Mouse (Mus musculus) kidney, adult 8-10 months (tissue): Measurements from ENCODE around the gene Ak5.

Experiments
- DNase-seq, 2 experiments: peaks; one replicate each; pipeline ENCODE4 v3.0.0; 2022

The Ak5 gene

GRCm38 (mm10) chr3:152561708-152562107 is 106.5 kb downstream of the Ak5 start:
- no peak for DNase-seq

GRCm38 (mm10) chr3:152559295-152559694 is 108.9 kb downstream of the Ak5 start:
- no peak for DNase-seq

GRCm38 (mm10) chr3:152558106-152558505 is 110.1 kb downstream of the Ak5 start:
- no peak for DNase-seq

DNA sequence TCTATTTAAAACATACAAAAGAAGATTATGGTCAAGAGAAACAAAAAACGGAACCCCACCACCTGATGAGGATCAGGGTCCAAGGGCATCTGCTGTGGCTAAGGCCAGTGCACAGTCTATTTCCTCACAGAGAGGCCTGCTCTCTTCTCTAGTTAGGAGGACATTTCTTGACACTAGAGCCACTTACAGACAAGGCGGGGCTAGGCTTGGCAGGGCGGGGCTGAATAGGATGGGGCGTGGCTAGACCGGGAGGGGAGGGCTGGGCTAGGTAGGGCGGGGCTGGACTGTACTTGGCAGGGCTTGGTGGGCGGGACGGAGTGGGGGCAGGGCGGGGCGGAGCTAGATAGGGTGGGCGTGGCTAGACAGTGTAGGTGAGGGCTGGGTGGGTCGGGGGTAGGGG is 110.5 kb downstream of the Ak5 start:
- DNase-seq = no peak

DNA sequence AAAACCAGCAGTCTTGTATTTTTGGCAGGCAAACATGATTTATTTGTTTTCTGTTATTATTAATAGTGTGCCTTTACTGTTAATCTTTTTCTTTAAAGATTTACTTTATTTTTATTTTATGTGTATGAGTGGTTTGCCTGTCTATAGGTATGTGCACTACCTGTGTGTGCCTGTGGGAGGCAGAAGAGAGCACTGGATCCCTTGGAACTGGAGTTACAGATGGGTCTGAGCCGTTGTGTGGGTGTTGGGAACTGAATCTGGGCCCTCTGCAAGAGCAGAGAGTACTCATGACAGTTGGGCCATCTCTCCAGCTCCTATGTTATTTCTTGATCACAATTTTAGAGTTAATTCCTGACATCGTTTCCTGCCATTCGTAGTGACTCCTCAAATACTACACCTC is 111.2 kb downstream of the Ak5 start:
- no peak for DNase-seq

DNA sequence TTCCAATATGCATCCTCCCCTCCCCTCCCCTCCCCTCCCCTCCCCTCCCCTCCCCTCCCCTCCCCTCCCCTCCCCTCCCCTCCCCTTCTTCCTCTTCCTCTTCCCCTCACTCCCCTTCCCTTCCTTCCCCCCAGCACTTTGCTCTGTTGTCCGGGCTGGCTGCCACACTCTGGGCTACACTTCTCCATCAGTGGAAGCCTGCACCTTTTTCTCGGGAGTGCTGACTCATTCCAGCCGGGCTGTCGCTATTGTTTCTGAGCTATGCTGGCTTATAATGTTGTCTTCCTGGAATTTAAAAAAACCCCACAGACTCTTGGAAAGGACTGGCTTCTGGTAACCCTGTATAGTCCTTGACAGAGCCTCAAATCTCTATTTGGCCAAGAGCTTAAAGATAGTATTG is 111.7 kb downstream of the Ak5 start:
- DNase-seq = no peak

GRCm38 (mm10) chr3:152555216-152555615 is 112.9 kb downstream of the Ak5 start:
- no peak for DNase-seq

DNA sequence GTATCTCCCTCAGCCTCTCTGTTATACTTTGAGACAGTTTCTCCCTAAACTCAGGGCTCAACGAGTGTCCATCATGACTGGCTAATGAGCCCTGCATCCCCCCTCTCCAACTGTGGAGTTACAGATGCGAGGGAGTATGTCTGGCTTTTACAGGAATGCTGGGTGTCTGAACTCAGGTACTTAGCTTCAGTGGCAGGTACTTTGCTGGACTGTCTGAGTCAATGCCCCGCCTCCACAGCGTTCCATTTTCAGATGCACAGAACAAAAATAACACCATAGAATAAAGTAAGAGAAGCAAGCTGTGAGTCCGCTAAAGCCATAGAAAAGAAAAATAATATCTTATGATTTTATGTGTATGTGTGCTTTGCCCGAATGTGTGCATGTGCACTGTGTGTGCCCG is 113.8 kb downstream of the Ak5 start:
- DNase-seq = no peak

DNA sequence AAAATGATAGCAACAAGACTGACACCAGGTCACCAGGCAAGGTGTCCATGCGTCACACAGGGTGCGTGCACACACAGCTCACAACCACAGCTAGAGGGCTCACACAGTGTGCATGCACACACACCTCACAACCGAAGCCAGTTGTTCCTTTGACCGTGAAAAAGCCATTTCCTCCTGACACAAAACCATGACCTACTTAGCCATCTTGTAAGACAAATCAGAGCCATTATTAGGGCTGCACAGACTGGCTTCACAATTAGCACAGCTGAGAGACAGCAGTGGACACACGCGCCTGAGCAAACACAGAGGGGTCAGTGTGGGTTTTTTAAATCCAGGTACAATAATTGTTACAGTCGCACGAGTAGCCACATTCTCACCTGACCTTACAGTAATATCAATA is 115.5 kb downstream of the Ak5 start:
- DNase-seq = no peak

DNA sequence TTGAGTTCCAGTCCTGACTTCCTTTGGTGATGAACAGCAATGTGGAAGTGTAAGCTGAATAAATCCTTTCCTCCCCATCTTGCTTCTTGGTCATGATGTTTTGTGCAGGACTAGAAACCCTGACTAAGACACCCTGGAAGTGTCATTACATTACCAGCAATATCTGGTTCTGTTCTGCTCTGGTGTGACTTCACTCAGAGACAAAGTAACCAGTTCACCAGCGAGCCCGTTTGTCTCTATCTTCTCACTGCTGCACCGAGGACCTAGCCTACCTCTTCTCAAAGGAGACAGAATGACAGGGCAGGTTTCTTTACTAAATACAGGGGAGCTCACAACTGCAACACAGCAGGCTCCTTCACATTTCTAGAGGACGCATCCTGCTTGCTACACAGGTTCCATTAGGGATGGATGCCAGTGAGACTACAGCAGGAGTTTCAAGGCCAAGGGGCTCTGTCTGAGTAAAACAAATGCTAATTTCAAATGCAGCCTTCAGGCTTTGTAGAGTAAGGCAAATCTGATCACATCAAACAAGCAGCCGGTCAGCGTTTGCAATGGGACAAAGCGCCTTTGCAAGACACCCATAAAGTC is 117.5 kb downstream of the Ak5 start:
- no peak for DNase-seq

DNA sequence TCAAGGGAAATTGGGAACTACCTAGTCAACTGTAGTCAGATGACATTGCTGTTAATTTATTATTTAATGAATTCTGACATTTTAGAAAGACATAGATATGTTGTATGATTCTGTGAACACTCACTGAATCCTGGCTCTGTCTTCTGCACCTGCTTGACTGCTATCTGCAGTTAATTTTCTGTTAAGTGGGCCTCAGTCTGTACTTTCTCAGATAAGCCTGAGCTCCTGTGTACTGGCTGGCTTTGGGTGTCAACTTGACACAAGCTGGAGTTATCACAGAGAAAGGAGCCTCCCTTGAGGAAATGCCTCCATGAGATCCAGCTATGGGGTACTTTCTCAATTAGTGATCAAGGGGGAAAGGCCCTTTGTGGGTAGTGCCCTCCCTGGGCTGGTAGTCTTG is 118.1 kb downstream of the Ak5 start:
- no peak for DNase-seq

DNA sequence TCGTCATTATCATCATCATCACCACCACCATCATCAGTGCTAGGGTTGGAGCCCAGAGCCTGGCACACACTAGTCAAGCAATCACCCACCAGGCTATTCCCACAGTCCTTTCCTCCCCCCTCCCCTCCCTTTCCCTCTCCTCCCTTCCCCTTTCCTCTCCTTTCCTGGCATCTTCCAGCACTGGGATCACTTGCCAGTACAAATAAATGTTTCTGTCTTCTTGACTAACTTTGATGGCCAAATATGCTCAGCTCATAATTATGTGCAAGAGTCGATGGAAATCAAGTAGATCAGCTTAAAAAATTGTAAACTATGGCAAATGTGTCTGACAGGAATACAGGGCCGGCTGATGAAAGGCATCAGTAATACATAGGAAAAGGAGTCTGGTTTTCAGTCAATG is 123.2 kb downstream of the Ak5 start:
- no peak for DNase-seq

- DNase-seq = no peak
Observed at GRCm38 (mm10) chr3:152542298-152542697, 125.9 kb downstream of the Ak5 start.

DNA sequence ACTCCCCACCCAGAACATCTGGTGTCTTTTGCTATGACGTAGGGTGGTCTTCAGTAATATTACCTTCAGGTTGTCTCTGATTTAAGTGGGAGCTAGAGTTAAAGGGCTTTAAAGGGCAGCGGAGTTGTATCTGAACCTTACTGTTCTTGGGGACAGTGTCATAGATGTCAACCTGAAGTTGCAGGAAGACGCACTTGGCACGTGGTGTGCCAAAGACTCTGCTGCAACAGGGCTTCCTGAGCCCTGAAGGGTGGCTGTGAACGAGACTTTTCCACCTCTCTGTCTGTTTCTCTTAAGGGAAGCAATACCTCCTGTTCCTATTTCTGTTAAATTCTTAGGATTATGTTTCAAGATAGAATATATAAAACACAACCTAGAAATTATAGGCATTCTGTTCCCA is 137.8 kb downstream of the Ak5 start:
- no peak for DNase-seq

DNA sequence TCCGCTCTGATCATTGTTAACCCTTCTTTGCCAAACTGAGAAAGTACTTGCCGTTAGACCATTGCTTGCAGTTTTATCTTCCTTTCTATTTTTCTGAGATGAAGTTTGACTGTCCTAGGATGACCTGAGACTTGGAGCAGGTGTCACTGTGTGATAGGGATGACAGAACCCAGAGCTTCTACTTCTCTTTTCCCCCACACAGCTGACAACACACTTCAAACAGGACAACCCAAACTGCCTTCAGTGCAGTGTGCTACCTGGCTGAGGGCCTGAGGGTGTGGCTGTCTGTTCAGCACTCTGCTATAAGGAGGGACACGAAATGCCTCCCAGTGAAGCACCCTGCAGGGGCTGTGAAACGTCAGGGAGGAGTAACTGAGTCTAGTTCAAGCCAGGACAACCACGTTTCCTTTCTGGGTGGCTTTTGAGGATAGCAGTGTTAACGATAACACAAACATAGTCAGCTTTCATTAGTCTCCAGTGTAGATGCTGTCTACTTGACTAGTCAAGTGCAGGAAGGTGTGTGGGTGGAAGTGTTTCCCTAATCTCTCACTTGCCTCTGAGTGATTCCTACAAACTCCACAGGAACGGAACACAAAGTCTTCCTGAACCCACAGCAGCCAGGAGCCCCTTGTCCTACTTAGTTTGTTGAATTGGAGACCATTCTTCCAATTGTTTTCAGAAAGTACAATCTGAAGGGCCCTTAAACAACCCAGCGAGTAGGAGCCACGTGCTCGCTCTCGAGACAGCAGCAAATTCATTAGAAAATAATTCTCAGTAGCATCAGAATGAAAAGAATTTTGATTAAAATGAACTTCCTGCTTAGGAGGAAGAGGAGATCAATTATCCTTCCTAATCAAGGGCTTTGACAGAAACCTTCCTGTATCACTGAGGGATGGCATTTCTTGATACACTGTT is 138.8 kb downstream of the Ak5 start:
- DNase-seq = no peak

- DNase-seq = no peak
Observed at GRCm38 (mm10) chr3:152526721-152527120, 141.4 kb downstream of the Ak5 start.

DNA sequence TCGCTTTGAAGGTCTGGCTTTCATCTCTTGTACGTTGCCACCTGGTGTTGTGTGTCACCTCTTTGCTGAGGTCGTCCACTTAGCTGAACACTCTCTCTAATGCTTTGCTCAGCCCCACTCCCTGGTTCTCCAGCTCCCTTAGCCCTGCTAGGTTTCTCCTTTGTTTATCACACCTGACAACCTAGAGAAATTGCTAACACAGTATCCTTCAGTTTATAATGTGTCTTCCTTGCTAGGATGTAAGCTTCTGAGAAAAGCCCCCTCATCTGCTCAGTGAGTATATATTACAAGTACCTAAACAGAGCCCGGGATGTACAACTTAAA is 144.9 kb downstream of the Ak5 start:
- no peak for DNase-seq

- DNase-seq = no peak
Observed at GRCm38 (mm10) chr3:152522634-152523314, 145.4 kb downstream of the Ak5 start.

DNA sequence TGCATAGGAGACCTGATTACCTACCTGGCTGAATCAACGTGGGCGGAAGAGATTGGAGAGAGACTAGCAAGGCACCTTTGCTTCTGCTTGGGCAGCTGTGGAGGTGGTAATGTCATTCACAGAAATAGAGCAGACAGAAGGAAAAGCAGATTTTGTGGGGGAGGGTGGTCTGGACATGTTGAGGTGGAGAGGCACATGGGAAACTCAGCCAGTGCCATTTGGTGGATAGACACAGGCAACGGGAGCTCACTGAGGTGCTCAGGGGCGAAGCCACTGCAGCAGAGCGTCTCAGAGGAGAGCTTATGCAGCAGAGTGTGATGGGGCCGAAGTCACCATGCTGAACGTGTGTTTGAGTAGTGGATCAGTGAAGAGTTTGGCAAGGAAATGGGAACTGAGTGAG is 147.1 kb downstream of the Ak5 start:
- DNase-seq = no peak

GRCm38 (mm10) chr3:152520074-152520473 is 148.1 kb downstream of the Ak5 start:
- DNase-seq = no peak

DNA sequence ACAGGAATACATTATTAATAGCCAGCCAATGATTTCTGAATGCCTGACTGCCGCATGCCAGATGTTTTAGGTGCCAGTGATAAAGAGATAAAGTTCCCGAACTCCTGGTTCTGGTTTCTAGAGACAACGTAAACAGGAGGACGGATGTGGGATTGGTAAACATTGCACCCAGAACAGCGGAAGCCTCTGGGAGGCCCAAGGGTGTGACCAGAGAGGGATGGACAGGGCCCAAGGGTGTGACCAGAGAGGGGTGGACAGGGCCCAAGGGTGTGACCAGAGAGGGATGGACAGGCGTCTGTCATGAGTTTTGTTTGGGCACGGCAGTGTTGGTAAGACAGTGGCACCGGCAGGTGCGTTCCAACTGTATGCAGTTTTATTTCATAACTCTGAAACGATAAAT is 148.6 kb downstream of the Ak5 start:
- no peak for DNase-seq

DNA sequence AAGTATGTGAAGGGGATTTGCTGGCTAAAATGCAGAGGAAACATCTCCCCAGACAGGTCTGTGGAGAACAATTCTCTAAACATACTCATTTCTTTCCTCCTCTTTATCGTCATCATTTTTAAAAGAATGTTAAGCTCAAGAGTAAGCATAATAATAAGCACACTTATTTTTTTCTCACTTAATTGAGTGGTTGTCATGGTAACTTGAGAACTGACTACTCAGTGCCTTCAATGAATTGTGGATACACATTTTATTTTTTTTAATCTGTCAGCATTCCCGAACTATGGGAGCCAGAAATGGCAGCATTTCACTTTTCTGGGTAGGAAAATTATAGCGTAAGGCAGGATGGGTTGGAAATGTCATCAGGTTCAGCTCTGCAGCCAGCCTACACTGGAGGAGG is 151.6 kb downstream of the Ak5 start:
- DNase-seq = no peak

GRCm38 (mm10) chr3:152515959-152516358 is 152.2 kb downstream of the Ak5 start:
- DNase-seq = no peak

GRCm38 (mm10) chr3:152512517-152512916 is 155.6 kb downstream of the Ak5 start:
- no peak for DNase-seq
